Mouse (Mus musculus): ENCODE results near the gene Hmgn1.
"Not testable (repeated sequence)": the region's sequence is repeated elsewhere in the genome, so short reads cannot be mapped to it uniquely, and the experiment has no call there.

Gene Hmgn1

DNA sequence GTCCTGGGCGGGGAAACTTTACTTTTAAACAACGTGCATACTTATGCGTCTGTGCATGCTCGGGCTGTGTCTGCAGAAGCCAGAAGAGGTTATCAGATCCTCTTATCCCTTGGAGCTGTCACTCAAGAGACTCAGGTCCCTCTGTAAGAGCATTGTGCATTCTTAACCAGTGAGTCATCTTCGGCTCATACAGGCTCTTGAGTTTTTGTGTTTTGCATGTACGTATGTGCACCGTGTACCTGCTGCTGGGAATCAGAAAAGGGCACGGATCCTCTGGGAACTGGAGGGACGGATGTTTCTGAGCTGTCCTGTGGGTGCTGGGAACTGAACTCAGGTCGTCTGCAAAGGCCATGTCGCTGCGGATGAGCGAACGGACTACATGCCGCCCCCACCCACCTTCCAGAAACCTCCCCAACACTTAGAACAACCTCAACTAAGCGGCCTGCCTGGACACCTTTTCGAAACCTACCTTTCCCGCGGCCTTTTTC, 801 bp downstream of the Hmgn1 start:
- DNase-seq (ENCODE audit: low spot score in 2 of 2) = peak in 1 of 2 experiments; percentile 40

DNA sequence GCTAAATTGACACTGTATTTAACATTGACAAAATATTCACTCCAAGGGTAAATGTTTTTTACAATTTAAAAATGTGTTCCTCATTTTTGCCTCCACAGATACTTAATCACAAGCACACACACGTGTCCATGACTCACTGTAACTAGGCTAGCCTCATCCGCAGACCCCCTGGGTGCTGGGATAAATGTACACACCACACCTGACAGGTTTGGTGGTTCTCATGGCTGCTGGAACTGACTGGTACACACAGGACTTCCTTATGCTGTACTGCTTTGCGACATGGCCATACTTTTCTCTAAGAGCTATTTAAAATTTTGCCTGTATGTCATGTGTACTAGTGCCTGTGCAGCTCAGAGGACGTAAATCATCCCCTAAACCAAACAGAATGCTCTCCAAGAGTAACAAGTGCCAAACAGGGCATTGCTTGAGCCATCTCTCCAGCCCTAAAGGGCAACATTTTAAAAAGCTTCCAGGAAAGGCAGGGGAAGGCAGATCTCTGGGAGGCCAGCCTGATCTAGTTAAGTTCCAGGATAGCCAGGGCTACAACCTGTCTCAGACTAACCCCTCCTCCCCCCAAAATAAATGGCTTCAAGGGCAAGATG, 7.4 kb downstream of the Hmgn1 start:
- no peak for DNase-seq (ENCODE audit: low spot score in 2 of 2)

DNA sequence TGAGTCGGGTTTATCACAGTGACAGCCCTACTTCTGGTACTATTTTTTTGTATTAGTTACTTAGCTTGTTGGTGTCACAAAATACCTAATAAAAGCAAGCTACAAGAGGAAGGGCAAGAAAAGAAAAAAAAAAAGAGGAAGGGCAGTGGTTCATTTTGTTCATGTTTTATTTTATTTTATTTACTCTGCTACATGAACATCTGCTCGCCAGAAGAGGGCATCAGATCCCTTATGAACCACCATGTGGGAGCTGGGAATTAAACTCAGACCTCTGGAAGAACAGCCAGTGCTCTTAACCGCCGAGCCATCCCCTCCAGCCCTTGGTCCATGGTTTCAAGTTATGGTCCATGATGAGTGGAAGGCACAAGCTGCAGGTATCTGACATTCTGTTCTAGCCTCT, 12.8 kb downstream of the Hmgn1 start:
- no peak for DNase-seq (ENCODE audit: low spot score in 2 of 2)

DNA sequence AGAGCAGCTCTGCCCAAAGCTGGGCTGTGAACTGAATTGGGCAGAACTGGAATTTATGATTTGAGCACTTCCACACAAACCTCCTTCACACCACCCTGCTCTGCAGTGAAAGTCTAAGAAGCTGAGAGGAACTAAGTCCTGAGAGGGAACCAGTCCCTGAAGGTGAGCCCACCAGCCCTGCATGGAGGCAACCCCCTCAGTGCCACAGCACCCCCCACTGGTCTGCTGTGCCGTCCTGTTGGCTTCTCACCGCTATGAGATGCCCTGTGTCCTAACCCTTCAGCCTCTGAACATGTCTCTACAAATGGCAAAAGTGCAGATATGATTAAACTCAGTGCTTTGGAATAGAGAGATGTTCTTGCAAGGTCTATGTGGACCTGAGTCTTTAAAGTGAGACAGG, 14.8 kb downstream of the Hmgn1 start:
- no peak for DNase-seq (ENCODE audit: low spot score in 2 of 2)

DNA sequence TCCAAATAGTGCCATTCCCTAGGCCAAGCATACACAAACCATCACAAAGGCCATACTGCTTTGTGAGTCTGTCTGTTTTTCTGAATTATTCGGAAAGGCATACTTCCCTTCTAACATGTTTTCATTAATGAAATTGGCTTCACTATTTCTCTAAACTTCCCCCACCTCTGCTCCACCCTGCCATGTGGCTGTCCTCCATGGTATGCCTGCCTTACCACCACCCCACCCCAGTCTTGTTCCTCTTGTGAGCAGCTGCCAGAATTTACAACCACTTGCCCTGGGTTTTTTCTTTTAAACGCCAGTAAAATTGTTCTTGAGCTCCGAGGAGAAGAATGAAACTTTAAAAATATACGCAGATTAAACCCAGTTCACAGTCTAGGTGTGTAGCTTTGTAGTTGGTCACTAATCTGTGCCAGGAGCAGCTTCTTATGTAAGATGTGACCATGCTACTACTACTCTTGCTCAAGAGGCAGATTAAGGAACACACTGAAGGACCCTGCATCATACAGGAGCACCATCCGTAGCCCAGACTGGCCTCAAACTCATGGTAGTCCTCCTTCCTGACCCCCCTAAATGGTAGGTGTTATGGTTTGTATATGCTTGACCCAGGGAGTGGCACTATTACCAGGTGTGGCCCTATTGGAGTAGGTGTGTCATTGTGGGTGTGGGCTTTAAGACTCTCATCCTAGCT, 16.7 kb downstream of the Hmgn1 start:
- DNase-seq (ENCODE audit: low spot score in 2 of 2) = no peak

DNA sequence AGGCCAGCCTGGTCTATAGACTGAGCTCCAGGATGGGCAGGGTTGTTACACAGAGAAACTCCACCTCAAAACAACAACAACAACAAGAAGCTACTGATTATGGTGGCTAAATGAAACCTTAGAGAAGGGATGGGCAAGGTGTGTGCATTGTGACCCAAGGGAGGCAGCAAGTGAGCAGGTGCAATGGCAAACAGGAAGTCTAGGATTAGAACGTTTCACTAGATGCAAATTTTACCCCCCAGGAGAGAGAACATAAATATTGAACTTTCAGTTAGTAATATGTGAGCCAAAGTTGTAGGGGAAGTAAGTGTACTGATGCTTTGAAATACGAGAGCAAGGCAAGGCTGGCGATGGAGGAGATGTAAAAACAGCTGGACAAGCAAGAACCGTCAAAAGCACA, 17.9 kb downstream of the Hmgn1 start:
- no peak for DNase-seq (ENCODE audit: low spot score in 2 of 2)

DNA sequence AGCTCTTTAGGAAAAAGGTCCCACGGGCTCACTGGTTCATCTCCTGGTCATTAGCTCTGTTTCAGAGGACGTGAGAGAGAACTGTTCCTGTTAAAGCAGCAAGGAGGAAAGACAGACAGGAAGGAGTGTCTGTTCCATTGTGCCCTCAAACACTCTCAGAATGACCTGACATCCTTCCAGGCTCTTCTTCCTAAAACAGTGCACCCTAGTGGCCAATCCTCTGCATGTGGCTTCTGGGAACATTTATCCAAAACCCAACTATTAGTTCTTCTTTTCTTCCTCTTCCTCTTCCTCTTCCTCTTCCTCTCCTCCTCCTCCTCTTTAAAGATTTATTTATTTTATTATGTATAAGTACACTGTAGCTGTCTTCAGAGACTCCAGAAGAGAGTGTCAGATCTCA, 24.5 kb downstream of the Hmgn1 start:
- DNase-seq (ENCODE audit: low spot score in 2 of 2) = no peak

DNA sequence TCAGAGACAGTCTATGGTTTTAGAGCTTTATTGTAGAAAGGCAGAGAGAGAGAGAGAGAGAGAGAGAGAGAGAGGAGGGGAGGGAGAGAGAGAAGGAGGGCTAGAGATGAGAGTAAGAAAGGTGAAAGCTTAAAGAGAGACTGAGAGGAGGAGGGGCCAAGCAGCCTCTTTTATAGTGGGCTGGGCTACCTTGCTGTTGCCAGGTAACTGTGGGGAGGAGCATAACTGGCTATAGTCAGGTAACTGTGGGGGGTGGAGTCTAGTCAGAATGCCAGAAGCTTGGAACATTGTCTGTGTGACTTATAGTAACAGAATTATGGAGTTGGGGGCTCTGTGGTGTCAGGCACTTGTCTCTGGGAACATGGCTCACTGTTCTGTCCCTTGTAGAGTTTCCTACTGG, 29.7 kb downstream of the Hmgn1 start:
- DNase-seq (ENCODE audit: low spot score in 2 of 2) = not testable (repeated sequence)

DNA sequence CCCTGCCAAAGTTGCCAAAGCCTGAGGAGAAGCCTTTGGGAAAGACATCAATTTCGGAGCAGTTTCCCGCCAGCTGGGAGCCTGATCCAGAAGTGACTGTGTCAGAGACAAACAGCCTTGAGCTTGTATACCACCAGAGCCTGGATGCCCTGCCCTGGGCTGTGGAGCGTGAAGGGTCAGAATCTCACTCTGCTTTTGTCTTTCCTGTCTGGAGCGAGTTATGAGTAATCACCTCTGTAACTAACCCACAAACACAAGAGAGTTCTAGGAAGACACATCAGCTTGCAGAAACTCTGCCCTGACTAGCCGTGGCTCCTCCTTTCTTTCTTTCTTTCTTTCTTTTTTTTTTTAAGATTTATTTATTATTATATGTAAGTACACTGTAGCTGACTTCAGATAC, 31.6 kb downstream of the Hmgn1 start:
- no peak for DNase-seq (ENCODE audit: low spot score in 2 of 2)

DNA sequence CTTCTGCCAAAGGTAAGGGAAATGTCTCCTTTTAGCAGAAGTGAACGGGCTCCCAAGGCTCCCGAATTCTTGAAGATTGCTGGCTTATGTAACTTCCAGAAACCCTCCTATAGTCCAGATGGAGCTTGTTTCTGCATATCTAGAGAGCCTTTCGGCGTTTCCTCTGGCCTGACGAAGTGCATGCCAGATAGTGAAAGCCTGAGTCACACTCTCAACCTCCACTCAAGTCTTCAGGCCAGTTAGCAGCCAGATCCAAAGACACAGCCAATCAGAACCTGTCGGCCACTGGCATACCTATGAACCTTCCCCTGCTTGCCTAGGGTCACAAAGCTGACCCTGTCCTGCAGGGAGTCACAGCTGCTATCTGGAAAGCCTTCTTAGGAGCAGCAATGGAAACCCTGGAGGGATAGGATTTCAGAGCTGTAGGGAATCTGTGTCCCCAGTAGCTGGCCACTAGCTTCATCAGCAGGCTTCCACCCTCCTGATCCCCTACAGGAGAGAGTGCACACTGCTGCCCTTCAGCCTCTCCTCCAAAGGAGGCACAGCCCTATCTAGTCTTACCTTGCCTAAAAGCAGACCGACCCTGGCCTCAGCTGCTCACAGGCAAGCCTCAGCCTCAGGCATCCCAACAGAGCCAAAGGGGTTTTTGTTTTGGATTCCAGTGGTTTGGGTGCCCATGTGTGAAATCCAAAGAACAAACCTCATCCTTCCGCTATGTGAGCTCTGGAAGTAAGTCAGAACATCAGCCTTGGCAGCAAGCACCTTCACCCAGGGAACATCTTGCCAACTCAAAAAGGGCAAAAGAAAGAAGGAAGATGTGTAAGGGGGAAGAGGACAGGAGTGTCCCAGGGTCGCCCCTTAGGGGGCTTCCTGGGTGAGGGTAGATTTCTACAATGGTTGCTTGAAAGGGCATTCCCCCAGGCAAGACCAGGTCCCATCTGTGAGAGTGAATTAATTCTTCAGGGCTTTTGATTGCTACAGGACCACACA, 35.7 kb downstream of the Hmgn1 start:
- DNase-seq (ENCODE audit: low spot score in 2 of 2) = no peak

DNA sequence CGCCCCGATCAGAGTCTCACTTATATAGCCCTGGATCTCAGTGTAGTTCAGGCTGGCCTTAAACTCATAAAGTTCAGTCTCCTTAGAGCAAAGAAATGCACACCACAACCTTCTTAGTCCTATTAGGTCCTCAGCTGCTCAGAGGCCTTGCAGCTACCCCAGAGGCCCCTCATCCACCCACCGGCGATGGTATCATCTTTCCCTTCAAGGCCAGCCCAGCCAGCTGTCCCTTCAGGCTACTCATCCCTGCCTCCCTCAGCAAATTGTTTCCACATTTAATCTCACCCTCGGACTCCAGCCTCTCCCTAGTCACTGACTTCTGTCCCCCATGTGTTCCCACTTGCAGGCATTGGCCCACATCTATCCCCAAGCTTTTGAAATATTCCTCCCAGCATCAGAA, 39.4 kb downstream of the Hmgn1 start:
- no peak for DNase-seq (ENCODE audit: low spot score in 2 of 2)

DNA sequence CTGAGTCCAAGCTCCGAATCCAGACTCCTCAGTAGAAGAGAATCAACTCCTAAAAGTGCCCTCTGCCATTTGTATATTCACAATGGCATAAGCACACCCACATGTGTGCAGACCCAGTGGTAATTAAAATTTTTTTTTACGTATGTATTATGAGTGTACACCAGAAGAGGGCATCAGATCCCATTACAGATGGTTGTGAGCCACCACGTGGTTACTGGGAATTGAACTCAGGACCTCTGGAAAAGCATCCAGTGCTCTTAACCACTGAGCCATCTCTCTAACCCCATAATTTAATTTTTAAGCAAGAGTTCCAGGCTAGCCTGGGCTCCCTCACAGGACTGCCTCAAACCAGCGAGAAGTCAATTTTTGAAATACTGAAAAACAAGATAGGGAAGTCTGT, 40.1 kb downstream of the Hmgn1 start:
- no peak for DNase-seq (ENCODE audit: low spot score in 2 of 2)

DNA sequence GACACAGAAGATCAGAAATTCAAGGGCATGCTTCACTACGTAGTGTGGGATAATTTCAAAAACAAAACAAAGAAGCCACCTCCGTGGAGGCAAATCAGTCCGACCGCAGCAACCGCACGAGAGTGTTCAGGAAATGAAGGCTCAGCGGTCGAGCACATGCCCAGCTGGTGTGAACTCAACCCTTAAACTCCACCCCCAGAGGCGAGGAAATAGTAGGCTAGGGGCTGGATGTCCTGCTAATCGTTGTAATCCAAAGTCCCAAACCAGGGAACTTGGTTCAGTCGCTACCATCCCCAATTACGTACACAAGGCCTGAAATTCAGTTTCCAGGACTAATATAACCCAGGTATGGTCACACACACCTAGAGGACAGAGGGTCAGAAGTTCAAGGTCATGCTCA, 40.5 kb downstream of the Hmgn1 start:
- DNase-seq (ENCODE audit: low spot score in 2 of 2) = no peak

DNA sequence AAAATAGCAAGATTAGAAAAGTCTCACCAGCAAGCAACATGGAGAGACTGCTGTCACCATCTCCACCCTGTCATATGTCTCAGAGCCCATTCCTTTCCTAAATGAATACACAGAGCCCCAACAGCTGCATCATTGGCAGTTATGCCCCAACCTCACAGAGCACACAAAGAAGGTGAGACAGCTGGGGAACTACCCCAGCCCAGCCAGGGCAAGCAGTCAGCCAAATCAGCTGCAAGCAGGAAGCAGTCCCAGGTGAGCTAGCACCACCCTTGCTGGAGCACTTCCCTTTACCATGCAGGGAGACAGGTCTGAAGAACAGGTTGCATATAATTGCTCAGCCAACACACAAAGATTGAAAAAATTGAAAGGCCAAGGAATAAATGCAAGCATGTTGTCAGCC, 41.9 kb downstream of the Hmgn1 start:
- no peak for DNase-seq (ENCODE audit: low spot score in 2 of 2)

DNA sequence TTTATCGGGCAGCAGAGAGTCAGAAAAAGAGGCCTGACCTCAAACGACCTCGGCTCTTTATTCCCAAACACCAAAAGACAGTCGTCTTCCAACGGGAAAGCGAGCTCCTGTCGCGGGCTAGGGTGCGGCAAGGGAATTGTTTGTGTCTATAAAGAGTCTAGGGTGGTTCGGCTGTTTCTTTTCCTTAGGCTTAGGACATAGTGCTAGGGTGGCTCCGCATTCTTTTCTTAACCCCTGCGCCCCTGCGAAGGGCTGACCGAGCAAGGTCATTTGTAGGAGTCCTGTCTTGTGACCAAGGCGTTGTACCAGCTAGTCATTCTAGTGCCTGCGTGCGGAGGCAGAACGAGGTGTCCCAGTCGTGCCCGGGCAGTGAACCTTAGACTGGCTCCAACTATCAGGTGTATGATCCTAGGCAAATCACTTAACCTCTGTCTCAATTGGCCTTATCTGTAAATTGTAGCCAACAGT, 44.3 kb downstream of the Hmgn1 start:
- peak; percentile 44 to 62 for DNase-seq (ENCODE audit: low spot score in 2 of 2)

DNA sequence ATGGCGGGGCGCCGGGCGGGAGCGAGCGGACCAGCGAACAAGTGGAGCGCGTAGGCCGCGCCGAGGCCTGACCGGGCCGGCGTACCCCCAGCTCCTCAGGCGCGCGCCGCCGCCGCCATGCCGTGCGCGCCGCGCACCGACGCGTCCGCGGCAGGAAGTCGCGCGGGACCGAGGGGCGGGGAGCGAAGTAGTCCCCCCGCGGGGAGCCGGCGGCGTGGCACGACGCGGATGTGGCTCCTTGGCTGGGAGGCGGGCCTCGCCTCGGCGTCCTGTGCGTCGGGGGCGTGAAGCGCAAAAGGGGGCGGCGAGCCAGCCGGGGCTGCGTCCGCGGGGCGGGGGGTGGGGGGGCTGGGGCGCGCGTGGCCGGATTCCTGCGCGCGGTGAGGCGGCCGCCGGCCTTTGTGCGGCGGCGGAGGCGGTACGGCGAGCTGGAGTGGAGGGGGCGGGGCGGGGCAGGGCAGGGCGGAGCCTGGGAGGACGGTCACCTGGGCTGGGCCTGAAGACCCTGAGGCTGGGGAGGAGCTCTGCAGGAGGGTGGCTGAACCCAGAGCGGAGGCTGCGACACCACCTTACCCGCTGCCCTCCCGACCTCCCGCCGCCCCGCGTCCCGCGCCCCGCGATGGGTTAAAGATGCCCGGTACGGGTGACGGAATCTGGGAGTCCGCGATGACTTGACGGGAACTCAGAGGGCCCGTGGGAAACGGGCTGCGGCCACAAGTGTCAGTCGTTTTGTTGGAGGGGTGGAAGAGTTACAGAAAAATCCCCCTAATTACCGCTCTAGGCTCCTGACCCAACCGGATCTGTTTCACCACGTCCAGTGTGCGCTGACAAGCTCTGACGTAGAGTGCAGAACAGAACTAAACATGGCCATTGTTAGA, 45.0 kb downstream of the Hmgn1 start, which contains the start of gene Brwd1:
Gene Brwd1, minus strand, starts transcription at position 226 of the 878 bp plus-strand sequence.
- peak; percentile 96 for DNase-seq (ENCODE audit: low spot score in 2 of 2)

DNA sequence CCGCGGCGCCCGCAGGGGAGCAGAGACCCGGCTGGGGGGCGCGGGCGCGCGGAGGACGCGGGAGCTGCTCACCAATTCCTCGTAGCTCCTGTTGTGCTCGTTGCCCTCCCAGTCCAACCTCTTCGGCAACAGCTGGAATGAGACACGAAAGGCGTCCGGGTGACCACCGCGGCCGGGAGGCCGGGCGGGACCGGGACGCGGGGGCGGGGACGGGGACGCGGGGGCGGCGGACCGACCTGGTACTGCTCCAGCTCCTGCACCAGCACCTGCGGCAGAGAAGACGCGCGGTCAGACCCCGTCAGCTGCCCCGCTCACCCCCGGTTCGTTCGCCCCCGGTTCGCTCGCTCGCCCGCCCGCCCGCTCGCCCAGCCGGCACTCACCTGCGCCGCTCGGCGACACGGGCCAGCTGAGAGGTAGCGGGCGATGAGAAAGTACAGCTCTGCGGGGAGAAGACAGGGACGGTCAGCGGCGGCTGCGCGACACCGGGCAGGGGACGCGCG, 45.7 kb downstream of the Hmgn1 start:
- peak; percentile 64 to 73 for DNase-seq (ENCODE audit: low spot score in 2 of 2)

DNA sequence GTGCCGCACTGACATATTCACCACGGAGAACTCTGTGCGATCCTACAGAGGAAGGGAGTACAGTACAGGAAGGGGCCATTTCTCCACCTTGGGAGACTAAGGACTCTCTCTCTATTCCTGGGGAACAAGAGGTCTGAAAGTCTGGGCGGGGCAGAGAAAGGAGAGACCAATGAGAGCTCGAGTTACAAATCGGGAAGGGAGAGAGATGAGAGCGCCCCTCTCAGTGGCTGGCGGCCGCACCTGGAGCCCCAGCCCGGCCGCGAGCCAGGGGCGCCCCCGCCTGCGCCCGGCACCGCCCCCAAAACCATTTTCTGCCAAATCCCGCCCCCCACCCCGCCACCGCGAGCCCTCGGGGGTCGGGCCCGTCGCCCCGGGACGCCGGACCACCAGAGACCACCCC, 46.2 kb downstream of the Hmgn1 start:
- DNase-seq (ENCODE audit: low spot score in 2 of 2) = peak; percentile 92 to 93

DNA sequence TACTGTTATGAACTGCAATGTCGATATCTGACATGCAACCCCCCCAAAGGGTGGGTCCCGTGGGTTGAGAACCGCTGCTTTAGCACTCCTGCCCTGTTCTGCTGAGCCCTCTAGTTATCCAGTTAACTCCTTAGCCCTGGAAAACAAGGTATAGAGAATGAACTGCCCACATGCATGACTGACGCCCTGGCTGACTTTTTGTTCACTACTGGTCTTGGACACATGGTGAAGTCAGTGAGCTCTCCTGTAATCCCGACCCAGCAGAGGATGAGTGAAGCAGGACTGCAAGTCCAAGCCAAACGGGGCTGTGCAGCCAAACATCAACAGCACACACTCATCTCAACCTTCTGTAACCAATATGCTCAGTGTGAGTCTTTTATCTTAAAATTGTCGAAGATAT, 47.0 kb downstream of the Hmgn1 start:
- no peak for DNase-seq (ENCODE audit: low spot score in 2 of 2)

All from right cerebral cortex, postnatal 10 days (tissue).